Mouse (Mus musculus) CD4-positive helper T cell, adult 2 months (primary cell): ENCODE data around the gene Cenpj.

Experiments
- DNase-seq: peaks from one replicate; pipeline ENCODE4 v3.0.0-alpha.2; 2012; ENCODE audit warnings: low read depth, missing footprints, low spot score

The Cenpj gene

DNA sequence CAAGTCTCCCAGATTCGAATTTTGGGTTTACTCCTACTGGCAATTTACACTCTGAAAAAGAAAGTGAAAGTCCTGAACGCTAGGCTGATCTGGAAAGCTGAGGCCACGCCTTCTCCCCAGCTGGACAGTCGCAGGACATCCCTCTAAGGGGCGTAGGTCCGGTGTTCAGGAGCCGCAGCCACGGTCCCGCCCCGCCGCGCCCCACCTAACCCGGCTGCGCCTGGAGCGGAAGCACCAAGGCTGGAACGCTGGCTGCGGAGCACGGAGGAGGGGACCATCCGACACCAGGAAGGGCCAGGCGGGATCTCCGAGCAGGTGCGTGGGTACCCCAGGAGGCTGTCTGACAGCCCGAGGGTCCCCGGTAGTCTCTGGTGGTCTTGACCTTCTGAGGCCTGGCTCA, at the start of gene Cenpj, which contains the start of gene Parp4:
Gene Cenpj, minus strand, starts transcription at position 10 of the 400 bp plus-strand sequence.
Gene Parp4, plus strand, starts transcription at position 204 of the 400 bp plus-strand sequence.
- DNase-seq: peak; percentile 85

- no peak for DNase-seq
Observed at GRCm38 (mm10) chr14:56620425-56620824, 45.2 kb upstream of the Cenpj start.

- no peak for DNase-seq
Observed at GRCm38 (mm10) chr14:56617470-56617869, 42.2 kb upstream of the Cenpj start.

DNA sequence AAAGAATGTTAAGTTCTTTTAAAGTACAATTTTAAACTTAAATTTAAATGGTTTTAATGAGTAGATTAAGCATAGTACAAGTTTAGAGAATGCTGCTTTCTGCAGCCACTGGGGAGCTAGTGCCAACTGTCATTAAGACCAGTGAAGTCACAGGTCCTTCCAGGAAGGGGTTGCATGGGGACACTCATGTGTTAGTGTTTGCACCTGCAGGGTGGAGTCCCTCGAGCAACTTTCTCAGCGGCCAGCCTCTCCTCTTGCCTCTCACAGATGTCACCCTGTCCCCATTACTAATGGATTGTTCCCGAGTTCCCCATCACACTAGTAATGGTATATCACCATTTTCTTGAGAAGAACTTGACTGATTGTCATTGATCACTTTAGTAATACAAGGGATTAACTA, 38.0 kb upstream of the Cenpj start:
- DNase-seq: no peak

DNA sequence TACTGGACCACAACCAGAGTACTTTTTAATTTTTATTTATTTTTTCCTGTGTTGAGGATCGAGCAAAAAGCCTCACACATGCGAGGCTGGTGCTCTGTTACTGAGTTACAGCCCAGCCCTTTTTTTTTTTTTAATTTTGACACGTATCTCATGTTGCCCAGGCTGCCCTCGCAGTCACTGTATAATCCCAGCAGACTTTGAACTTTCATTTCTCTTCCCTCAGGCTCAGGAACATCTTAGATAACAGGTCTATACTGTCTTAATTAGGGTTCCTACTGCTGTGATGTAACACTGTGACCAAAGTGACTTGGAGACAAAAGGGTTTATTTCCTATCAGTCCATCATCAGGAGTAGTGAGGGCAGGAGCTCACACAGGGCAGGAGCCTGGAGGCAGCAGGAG, 29.9 kb upstream of the Cenpj start:
- no peak for DNase-seq

DNA sequence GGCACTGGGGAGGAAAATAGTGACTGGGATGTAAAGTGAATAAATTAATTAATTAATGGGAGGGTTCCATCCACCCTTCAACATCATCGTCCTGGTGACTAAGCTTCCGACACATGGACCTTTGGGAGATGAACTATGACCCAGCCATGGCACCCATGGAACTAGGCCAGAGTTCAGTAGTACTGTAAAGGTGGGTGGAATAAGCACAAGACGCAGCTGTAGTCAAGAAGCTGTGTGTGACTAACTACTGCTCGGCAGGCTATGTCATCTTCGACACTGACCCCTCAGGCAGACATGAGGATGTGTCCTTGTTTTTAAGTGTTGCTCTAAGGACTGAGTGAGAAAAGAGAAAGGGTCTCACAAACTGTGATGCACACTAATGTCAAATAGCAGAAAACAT, 29.2 kb upstream of the Cenpj start:
- no peak for DNase-seq

GRCm38 (mm10) chr14:56602069-56602468, 26.8 kb upstream of the Cenpj start:
- no peak for DNase-seq

- peak; percentile 67 for DNase-seq
Observed at GRCm38 (mm10) chr14:56598759-56599158, 23.5 kb upstream of the Cenpj start.

DNA sequence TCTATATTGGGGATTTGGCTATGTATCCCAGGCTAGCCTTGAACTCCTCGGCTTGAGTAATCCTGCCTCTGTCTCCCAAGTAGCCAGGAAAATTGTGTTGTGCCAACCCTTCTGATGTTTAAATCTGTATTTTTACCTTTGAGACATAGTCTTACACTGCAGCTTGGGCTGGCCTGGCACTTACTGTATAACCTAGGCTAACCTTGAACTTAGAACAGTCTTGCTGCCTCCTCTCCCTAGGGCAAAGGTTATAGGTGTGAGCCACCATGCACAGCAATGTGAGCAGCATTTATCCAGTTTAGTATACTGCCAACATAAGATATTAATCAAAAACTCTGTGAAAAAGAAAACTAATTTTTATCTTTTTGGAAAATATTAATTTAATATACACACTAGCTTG, 19.6 kb upstream of the Cenpj start:
- no peak for DNase-seq

DNA sequence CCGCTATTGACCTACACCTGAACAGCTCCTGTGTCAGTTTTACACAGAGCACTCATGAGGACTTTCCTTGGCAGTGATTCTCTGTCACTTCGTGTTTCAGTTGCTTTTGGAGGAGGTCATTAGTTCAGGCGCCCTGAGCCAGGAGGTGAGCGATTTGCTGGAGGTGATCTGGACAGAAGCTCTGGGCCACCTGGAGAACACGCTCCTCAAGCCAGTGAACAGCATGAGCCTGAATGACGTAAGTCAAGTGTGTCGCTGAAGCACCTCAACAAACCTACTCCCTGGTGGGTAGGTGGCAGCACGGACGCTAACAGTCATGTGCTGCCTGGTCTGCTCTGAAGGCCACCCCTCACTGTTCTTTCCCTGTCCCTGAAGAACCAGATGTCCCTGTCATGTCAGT, 17.0 kb upstream of the Cenpj start:
- DNase-seq: no peak

DNA sequence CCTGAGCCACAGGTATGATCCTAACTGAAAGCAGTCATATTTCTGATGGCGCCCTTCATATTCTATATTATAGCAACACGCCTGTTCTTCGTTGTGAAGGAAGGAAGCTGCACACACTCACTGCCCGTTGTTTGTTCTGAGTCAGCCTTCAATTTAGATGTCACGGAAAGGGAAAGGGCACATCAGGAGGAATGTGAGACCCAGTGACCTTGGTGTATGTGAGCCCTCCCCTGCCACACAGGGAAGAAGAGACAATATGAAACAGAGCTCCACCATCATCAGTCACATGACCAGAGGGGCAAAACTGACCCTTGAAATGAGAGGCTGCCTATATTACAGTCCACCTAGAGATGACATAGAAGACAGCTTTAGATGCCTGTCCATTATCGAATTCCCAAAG, 7.1 kb upstream of the Cenpj start:
- DNase-seq: no peak

DNA sequence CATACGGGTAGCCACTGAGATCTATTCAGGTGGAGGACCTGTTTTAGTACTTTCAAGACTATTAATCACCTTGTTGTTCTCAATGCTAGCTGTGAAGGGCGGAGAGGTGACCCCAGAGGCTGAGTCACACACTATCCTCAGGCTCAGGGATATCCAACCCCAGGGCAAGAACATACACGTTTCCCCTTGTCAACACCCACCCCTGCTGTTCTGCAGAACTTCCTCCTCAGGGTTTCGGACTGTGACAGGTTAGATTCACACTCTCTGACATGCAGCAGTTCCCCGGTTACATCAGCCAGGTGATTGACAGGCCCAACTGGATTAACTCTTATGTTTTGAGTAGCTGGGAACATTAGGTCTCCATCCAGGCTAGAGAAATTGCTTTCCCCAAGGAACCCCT, 5.9 kb upstream of the Cenpj start:
- DNase-seq: no peak

GRCm38 (mm10) chr14:56579011-56579410, 3.8 kb upstream of the Cenpj start:
- DNase-seq: no peak

DNA sequence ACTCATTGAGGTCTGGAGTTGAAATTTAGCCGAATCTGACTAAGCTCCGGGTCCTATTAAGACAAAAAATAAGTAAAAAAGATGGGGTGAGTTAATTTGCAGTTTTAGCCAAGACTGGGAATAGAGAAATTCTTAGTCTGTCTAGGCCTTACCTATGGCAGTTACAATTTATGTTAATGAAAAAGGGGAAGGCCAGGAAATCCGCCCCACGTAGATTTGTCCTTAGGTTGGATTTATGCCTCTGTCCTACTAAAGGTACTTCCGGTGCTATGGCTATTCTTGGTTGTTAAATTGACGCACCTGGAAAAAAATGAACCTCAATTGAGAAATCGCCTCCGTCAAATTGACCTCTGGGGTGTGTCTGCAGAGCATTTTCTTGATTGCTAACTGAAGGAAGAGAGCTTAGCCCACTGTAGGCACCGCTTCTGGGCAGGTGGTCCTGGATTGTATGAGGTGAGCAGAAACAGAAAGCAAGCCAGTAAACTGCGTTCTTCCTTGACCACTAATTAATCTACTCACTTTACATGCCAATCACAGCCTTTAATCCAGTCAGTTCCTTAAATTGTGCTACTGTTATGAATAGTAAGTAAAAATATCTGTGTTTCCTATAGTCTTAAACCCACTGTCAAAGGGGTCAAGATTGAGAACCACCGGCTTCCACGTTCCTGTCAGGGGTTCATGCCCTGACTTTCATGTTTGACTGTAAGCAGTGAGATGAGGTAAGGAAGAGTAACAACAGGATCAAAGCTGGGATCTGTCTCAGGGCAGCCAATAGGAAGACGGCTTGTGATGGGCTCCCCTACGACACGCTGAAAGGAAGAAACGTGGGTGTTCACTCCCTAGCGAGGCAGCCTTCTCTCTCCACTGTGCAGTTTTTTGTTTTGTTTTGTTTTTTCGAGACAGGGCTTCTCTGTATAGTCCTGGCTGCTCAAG, 1.0 kb upstream of the Cenpj start:
- DNase-seq: peak; percentile 84

GRCm38 (mm10) chr14:56572546-56572945, 2.7 kb downstream of the Cenpj start:
- no peak for DNase-seq

- peak; percentile 95 for DNase-seq
Observed at GRCm38 (mm10) chr14:56571310-56572093, 3.7 kb downstream of the Cenpj start.

DNA sequence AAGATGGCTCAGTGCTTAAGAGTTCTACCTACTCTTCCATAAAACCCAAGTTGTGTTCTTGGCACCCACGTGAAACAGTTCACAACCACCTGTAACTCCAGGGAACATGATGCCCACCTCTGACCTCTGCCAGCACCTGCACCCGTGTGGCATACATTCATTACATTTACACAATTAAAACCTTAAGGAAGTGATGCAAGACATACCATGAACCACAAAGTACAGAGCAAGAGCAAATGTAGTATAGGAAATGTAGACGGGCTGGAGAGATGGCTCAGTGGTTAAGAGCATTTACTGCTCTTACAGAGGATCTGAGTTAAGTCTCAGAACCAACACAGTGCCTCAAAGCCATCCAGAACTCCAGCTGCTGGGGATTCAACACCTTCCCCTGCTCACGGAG, 6.2 kb downstream of the Cenpj start:
- DNase-seq: no peak

- peak; percentile 53 for DNase-seq
Observed at GRCm38 (mm10) chr14:56567476-56567875, 7.7 kb downstream of the Cenpj start.

DNA sequence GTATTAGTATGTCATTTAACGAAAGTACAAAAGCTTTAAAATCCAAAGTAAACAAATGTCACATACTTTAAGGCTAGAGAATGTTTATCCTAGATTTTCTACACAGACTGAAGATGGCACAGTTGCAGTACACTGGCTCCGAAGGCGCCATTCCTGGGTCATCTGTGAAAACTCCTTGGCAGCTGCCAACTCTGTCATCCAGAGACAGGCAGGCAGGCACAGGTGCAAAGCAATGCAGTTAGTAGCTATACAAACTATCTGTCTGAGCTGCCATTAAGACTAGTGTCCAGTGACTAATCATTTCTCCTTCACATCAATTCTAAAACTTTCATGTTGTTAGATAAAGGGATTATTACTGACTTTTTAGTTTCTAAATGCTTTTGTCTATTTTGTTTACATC, 16.1 kb downstream of the Cenpj start:
- no peak for DNase-seq

- DNase-seq: no peak
Observed at GRCm38 (mm10) chr14:56554716-56555115, 20.5 kb downstream of the Cenpj start.

GRCm38 (mm10) chr14:56553331-56553730, 21.9 kb downstream of the Cenpj start:
- DNase-seq: no peak

DNA sequence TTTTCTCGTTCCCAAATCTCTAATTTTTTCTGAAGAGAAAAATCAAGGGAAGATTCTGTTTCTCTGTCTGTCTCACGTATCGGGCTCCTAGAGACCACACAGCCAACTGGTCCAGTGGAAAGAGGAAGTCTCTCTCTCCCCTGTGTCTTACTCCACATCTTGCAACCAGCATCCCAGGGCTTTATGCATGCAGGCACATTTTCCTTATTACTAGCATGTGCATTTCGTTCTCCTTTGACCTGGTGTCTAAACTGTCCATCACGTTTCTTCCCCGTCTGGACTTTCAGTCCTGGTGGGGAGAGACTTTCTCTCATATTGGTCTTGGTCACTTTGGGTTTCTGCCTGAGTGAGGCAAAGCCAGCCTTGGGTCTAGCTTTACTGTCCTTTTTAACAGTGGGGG, 22.3 kb downstream of the Cenpj start:
- no peak for DNase-seq

- no peak for DNase-seq
Observed at GRCm38 (mm10) chr14:56550960-56551359, 24.3 kb downstream of the Cenpj start.
